Mouse (Mus musculus): Measurements from ENCODE around the gene Mrgprd. TPM values are rescaled to one million over a fixed set of nuclear protein-coding genes. Genes with fewer than 3 reads are reported as not detected.

The Mrgprd gene
- polyA plus RNA-seq, 1 experiment from 2014 or later: not detected

- no peak for DNase-seq (ENCODE audit: low spot score)
- Histone ChIP-seq H3K36me3 (ENCODE audit: control insufficient read depth, insufficient read depth, low read length) (no peaks in the 10 kb centered on the region), H3K4me1 (replicated peaks; ENCODE audit: control insufficient read depth, insufficient read depth, low read length) (no peaks in the 10 kb centered on the region), H3K9me3 (ENCODE audit: control insufficient read depth, low read length) (no peaks in the 10 kb centered on the region), H3K4me2 (replicated peaks; ENCODE audit: low read depth, low read length) (no peak overlapping the region), H3K27me3 (ENCODE audit: control insufficient read depth, insufficient read depth, low read length) (no peaks in the 10 kb centered on the region), H3K9ac (ENCODE audit: low read depth, low read length) (no peak overlapping the region), H3K4me3 (ENCODE audit: low read depth, low read length) (no peak overlapping the region), H3K27ac (ENCODE audit: low read depth, low read length) (no peak overlapping the region)
- 73% methylated on average over 1 of the region's 1 CpGs for WGBS
- no peak for ATAC-seq (ENCODE audit: low FRiP score)
Measured at GRCm38 (mm10) chr7:145332376-145333041, 17.9 kb downstream of the Mrgprd start.

- H3K36me3 ChIP-seq (ENCODE audit: control insufficient read depth, insufficient read depth, low read length): no peaks in the 10 kb centered on the region
- DNase-seq (ENCODE audit: low spot score) (no peak), ATAC-seq (ENCODE audit: low FRiP score) (no peak)
- H3K9ac ChIP-seq (ENCODE audit: low read depth, low read length): no peak overlapping the region
- no peak overlapping the region for H3K4me2 ChIP-seq (replicated peaks; ENCODE audit: low read depth, low read length)
- 88% methylated on average over 6 of the region's 6 CpGs for WGBS
- no peak overlapping the region for H3K4me3 ChIP-seq (ENCODE audit: low read depth, low read length)
- H3K27ac ChIP-seq (ENCODE audit: low read depth, low read length): no peak overlapping the region
- no peaks in the 10 kb centered on the region for H3K27me3 ChIP-seq (ENCODE audit: control insufficient read depth, insufficient read depth, low read length)
- H3K4me1 ChIP-seq (replicated peaks; ENCODE audit: control insufficient read depth, insufficient read depth, low read length): no peaks in the 10 kb centered on the region
- H3K9me3 ChIP-seq (ENCODE audit: control insufficient read depth, low read length): no peaks in the 10 kb centered on the region
Measured at GRCm38 (mm10) chr7:145333936-145334335, 19.3 kb downstream of the Mrgprd start.

GRCm38 (mm10) chr7:145334428-145335027 lies 19.9 kb downstream of the Mrgprd start:
- WGBS: 59% methylated on average over 4 of the region's 4 CpGs

DNA sequence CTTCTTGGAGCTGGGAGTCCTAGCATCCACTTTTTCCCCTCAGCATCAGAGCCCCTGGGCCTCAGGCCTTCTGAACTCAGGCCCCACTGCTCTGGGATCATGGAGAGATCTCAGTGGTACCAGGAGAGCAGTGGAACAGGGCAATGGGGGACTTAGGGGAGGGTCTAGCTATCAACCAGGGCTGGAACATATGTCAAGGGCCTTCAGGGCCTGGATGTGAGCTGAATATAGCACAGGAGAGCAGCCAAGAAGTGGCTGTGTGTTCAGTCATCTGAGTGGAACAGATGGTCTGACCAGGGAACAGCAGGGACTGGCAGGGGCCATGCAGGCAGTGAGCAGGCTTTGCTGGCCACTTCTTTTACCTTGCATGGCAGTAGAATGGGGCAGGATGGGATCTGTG lies 20.6 kb downstream of the Mrgprd start:
- H3K9ac ChIP-seq (ENCODE audit: low read depth, low read length): no peak overlapping the region
- no peaks in the 10 kb centered on the region for H3K4me1 ChIP-seq (replicated peaks; ENCODE audit: control insufficient read depth, insufficient read depth, low read length)
- ATAC-seq (ENCODE audit: low FRiP score): no peak
- H3K27me3 ChIP-seq (ENCODE audit: control insufficient read depth, insufficient read depth, low read length): no peaks in the 10 kb centered on the region
- H3K9me3 ChIP-seq (ENCODE audit: control insufficient read depth, low read length): no peaks in the 10 kb centered on the region
- no peak overlapping the region for H3K27ac ChIP-seq (ENCODE audit: low read depth, low read length)
- H3K4me2 ChIP-seq (replicated peaks; ENCODE audit: low read depth, low read length): no peak overlapping the region
- no peak for DNase-seq (ENCODE audit: low spot score)
- no peak overlapping the region for H3K4me3 ChIP-seq (ENCODE audit: low read depth, low read length)
- no peaks in the 10 kb centered on the region for H3K36me3 ChIP-seq (ENCODE audit: control insufficient read depth, insufficient read depth, low read length)

More at GRCm38 (mm10) chr7:145334428-145335027, 19.9 kb downstream of the Mrgprd start:
- no peaks in the 10 kb centered on the region for H3K27me3 ChIP-seq (ENCODE audit: control insufficient read depth, insufficient read depth, low read length)
- no peak overlapping the region for H3K4me2 ChIP-seq (replicated peaks; ENCODE audit: low read depth, low read length)
- H3K36me3 ChIP-seq (ENCODE audit: control insufficient read depth, insufficient read depth, low read length): no peaks in the 10 kb centered on the region
- ATAC-seq (ENCODE audit: low FRiP score): no peak
- H3K27ac ChIP-seq (ENCODE audit: low read depth, low read length): no peak overlapping the region
- no peak overlapping the region for H3K4me3 ChIP-seq (ENCODE audit: low read depth, low read length)
- no peak overlapping the region for H3K9ac ChIP-seq (ENCODE audit: low read depth, low read length)
- H3K9me3 ChIP-seq (ENCODE audit: control insufficient read depth, low read length): no peaks in the 10 kb centered on the region
- no peak for DNase-seq (ENCODE audit: low spot score)
- H3K4me1 ChIP-seq (replicated peaks; ENCODE audit: control insufficient read depth, insufficient read depth, low read length): no peaks in the 10 kb centered on the region

DNA sequence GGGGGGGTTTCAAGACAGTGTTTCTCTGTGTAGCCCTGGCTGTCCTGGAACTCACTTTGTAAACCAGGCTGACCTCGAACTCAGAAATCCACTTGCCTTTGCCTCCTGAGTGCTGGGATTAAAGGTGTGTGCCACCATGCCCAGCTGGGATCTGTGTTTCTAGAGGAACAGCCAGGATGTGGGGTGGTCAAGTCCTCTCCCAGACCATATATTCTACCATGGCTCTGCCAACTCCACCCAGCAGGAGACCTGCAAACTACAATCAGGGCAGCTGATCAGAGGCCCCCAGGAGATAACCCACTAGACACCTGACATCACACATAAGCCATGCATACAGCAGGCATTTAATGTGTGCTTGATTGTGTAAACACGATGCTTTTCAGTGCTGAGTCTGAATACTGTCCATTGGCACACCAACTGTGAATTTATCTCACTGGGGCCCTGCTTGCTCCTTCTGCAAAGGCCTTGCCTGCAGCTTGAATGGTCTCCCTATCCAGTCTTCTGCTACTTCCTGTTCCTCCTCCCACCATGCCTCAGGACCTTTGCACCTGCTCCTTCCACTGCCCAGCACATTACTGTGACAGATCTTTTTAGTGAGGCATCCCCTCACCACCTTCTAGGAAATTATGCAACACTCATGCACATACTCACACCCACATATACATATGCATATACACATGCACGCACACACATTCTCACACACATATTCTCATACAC lies 21.1 kb downstream of the Mrgprd start:
- Histone ChIP-seq H3K4me3 (ENCODE audit: low read depth, low read length) (no peak overlapping the region), H3K36me3 (ENCODE audit: control insufficient read depth, insufficient read depth, low read length) (no peaks in the 10 kb centered on the region), H3K9ac (ENCODE audit: low read depth, low read length) (no peak overlapping the region), H3K9me3 (ENCODE audit: control insufficient read depth, low read length) (no peaks in the 10 kb centered on the region), H3K4me2 (replicated peaks; ENCODE audit: low read depth, low read length) (no peak overlapping the region), H3K4me1 (replicated peaks; ENCODE audit: control insufficient read depth, insufficient read depth, low read length) (no peaks in the 10 kb centered on the region), H3K27ac (ENCODE audit: low read depth, low read length) (no peak overlapping the region), H3K27me3 (ENCODE audit: control insufficient read depth, insufficient read depth, low read length) (no peaks in the 10 kb centered on the region)
- DNase-seq (ENCODE audit: low spot score) (no peak), ATAC-seq (ENCODE audit: low FRiP score) (no peak)
- WGBS: 81% methylated on average over 3 of the region's 3 CpGs

- Histone ChIP-seq H3K9ac (ENCODE audit: low read depth, low read length) (no peak overlapping the region), H3K4me2 (replicated peaks; ENCODE audit: low read depth, low read length) (no peak overlapping the region), H3K9me3 (ENCODE audit: control insufficient read depth, low read length) (no peaks in the 10 kb centered on the region), H3K4me1 (replicated peaks; ENCODE audit: control insufficient read depth, insufficient read depth, low read length) (no peaks in the 10 kb centered on the region), H3K4me3 (ENCODE audit: low read depth, low read length) (no peak overlapping the region), H3K27me3 (ENCODE audit: control insufficient read depth, insufficient read depth, low read length) (no peaks in the 10 kb centered on the region), H3K27ac (ENCODE audit: low read depth, low read length) (no peak overlapping the region), H3K36me3 (ENCODE audit: control insufficient read depth, insufficient read depth, low read length) (no peaks in the 10 kb centered on the region)
- ATAC-seq (ENCODE audit: low FRiP score): no peak
- DNase-seq (ENCODE audit: low spot score): no peak
- 79% methylated on average over 2 of the region's 2 CpGs for WGBS
Measured at GRCm38 (mm10) chr7:145337889-145338288, 23.3 kb downstream of the Mrgprd start.

DNA sequence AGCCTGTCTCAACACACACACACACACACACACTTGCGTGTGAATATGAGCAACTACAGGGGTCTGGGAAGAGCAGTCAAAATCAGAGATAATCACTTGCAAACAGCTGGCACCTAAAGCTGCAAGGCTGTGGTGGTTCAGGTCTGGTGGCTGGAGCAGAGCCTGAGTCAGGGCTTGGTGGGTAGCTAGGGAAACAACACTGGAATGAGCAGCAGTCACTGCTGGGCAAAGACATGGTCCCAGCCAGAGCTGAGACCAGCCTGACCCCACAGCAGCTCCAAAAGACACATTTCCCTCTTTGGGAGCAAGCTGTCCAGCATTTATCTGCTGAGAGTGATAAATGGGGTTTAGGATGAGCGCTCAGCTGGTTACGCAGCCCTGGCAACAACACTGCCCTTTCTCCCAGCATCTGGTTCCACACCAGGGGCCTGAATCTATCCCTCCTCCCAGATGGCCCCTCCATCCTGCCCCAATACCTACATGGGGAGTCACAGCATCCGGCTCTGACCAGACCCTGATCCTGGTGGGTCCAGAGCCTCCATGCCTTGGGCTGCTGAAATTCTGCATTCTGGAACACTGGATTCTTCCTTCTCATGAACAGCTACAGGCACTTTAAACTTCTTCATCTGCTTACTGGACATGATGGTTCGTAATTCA lies 25.7 kb downstream of the Mrgprd start:
- H3K27me3 ChIP-seq (ENCODE audit: control insufficient read depth, insufficient read depth, low read length): no peaks in the 10 kb centered on the region
- no peak overlapping the region for H3K4me2 ChIP-seq (replicated peaks; ENCODE audit: low read depth, low read length)
- WGBS: 76% methylated on average over 5 of the region's 5 CpGs
- H3K9me3 ChIP-seq (ENCODE audit: control insufficient read depth, low read length): no peaks in the 10 kb centered on the region
- H3K4me1 ChIP-seq (replicated peaks; ENCODE audit: control insufficient read depth, insufficient read depth, low read length): no peaks in the 10 kb centered on the region
- no peaks in the 10 kb centered on the region for H3K36me3 ChIP-seq (ENCODE audit: control insufficient read depth, insufficient read depth, low read length)
- H3K9ac ChIP-seq (ENCODE audit: low read depth, low read length): no peak overlapping the region
- H3K4me3 ChIP-seq (ENCODE audit: low read depth, low read length): no peak overlapping the region
- no peak overlapping the region for H3K27ac ChIP-seq (ENCODE audit: low read depth, low read length)
- ATAC-seq (ENCODE audit: low FRiP score) (no peak), DNase-seq (ENCODE audit: low spot score) (peak; percentile 33)
